Mouse (Mus musculus) lung, postnatal 0 days (tissue): ENCODE data around the gene Fastkd5.

ENCODE experiments used
- CTCF ChIP-seq: IDR thresholded peaks from 2 replicates; pipeline ENCODE4 v1.5.1; 2016; ENCODE audit warnings: antibody characterized with exemption, mild to moderate bottlenecking
- EP300 ChIP-seq: IDR thresholded peaks from 2 replicates; pipeline ENCODE4 v1.6.1; 2016; ENCODE audit warnings: antibody characterized with exemption, mild to moderate bottlenecking, control low read depth

DNA sequence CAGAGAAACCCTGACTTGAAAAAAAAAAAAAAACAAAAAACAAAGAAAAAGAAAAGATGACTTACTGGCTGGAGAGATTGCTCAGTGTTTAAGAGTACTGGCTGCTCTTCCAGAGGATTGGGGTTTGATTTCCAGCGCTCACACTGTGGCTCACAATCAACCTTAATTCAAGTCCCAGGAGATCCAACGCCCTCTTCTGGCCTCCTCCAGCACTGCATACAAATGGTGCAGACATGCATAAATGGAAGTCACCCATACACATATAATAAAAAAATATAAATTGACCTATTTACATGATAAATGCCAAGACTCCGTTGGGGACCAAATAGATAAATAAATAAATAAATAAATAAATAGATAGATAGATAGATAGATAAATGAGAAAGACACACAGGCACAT, 1.4 kb downstream of the Fastkd5 start:
- TF ChIP-seq CTCF (peak; percentile 23; the same call in 1 of the 2 replicates), EP300 (no peak)
